Mouse (Mus musculus): ENCODE measurements around the gene Smdt1.
A peak's percentile ranks its signal among the peaks of the same experiment; 100 is the strongest.
"Not testable (repeated sequence)": the region's sequence is repeated elsewhere in the genome, so short reads cannot be mapped to it uniquely, and the experiment has no call there.

Smdt1 gene

DNA sequence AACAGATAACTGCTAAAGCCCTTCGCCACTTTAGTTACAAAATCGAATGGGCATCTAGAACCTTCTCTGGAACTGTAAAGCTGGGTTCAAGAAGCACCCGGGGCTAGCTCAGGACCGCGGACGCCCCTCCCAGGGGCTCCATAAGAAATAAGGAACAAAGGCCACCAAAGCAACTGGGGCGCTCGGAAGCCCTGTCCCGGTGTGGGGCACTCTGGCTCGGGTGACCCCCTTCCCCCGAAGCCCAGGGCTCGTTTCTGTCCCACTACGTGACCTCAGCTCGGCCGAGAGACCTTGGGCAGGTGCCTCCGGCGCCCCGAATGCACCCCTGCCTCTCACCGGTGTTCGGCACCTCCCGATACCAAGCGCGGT, 15.0 kb downstream of the Smdt1 start:
- no peaks in the 10 kb centered on the region for H3K9me3 ChIP-seq (ENCODE audit: low read length)
- TF ChIP-seq CTCF (conservative IDR thresholded peaks at IDR 0.05; ENCODE audit: low read length): no peak
- TF ChIP-seq POU5F1 (IDR thresholded peaks at IDR 0.05; ENCODE audit: borderline replicate concordance, low read length): no peak
- TF ChIP-seq NANOG (IDR thresholded peaks at IDR 0.05; ENCODE audit: borderline replicate concordance, low read length): no peak
- peaks cover 67% of the 10 kb centered on the region for H3K4me1 ChIP-seq (replicated peaks; ENCODE audit: low read depth, low read length)
- H3K27me3 ChIP-seq (ENCODE audit: insufficient read depth, low read length): no peaks in the 10 kb centered on the region
- H3K4me3 ChIP-seq (replicated peaks; ENCODE audit: low read length): peak overlapping the region; percentile 99
- H3K36me3 ChIP-seq (ENCODE audit: insufficient read depth, low read length): peaks cover 43% of the 10 kb centered on the region

DNA sequence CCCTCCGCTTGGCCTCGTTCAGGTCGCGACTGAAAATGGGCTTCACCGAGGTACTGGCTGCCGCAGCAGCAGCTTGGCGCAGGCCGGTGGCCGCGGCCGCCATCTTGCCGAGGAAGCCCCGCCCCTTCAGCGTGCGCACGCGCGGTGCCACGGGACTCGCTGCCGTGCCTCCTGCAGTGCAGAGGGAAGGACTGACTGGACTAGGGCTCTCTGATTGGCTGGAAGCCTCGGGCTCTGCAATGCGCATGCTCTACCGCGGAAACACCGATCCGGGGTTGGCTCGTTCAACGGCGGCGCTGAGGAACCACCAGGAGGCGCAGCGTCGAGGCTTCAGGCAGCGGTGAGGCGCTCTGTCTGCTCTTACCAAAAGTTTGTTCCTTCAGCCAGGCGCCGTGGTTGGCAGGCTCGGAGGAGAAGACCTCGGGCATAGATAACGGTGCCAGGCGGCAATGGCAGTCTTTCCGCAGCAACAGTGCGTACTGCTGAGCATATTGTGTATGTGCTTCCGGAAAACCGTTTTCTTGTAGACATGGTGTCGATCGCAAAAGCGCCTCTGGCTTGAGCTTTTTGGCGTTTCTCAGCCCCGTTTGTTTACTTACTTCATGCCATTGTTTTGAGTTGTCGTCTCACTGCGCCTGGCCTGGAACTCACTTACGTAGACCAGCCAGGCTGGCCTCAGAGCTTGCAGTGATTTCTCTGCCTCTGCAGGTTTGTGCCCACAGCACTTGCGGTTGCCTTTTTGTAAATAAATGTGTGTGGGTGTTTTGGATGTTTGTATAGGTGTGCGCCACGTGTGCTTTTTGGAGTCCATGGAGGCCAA, 15.6 kb downstream of the Smdt1 start, which contains the start of gene Ndufa6:
Gene Ndufa6 (minus strand): TSS at position 197 of the 820 bp plus-strand sequence.
- Histone ChIP-seq H3K4me3 (replicated peaks; ENCODE audit: low read length) (peak within 1 kb of the TSS; percentile 99), H3K4me1 (replicated peaks; ENCODE audit: low read depth, low read length) (peaks cover 64% of the 10 kb centered on the region), H3K27me3 (ENCODE audit: insufficient read depth, low read length) (no peaks in the 10 kb centered on the region), H3K36me3 (ENCODE audit: insufficient read depth, low read length) (peaks cover 37% of the 10 kb centered on the region), H3K9me3 (ENCODE audit: low read length) (no peaks in the 10 kb centered on the region)
- TF ChIP-seq NANOG (IDR thresholded peaks at IDR 0.05; ENCODE audit: borderline replicate concordance, low read length): no peak
- peak; percentile 59 for TF ChIP-seq CTCF (conservative IDR thresholded peaks at IDR 0.05; ENCODE audit: low read length)
- no peak for TF ChIP-seq POU5F1 (IDR thresholded peaks at IDR 0.05; ENCODE audit: borderline replicate concordance, low read length)

DNA sequence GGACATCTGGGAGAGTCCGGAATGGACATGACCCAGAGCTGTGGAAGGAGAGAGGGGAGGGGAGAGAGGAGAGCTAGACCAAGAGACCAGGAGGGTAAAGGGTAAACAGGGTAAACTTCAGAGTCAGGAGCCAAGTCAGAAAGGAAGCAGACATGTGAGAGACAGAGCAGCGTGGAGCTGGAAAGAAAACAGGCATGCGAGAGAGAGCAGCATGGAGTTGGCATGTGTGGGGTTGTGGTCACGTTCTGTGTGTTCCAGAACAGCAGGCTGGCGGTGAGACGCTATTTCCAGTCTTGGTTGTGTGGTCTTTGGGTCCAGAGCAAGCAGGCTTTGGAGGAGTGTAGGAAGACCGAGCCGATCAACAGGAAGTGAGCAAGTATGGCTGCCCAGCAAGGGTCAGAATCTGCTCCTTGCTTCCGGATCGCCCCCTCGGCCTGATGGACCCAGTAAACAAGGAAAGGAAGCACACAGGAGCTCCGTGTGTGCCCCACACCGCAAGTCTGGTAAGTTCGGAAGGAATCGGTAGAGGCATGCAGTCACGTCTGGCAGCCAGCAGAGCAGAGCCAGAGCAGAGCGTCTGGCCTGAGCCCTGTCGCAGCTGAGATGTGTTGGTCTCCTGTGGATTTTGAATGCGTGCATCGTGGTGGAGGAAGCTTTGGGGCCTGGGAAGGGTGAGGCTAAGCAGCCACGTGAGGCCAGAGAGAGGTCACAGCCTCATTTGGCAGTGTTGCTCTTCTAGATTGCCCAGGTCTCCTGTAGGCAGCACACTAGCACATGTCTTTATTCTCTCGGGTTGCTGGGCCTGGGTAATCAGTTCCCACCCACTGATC, 19.9 kb downstream of the Smdt1 start:
- no peaks in the 10 kb centered on the region for H3K9me3 ChIP-seq (ENCODE audit: low read length)
- H3K36me3 ChIP-seq (ENCODE audit: insufficient read depth, low read length): peaks cover 9% of the 10 kb centered on the region
- no peak for TF ChIP-seq NANOG (IDR thresholded peaks at IDR 0.05; ENCODE audit: borderline replicate concordance, low read length)
- no peak for TF ChIP-seq POU5F1 (IDR thresholded peaks at IDR 0.05; ENCODE audit: borderline replicate concordance, low read length)
- TF ChIP-seq CTCF (conservative IDR thresholded peaks at IDR 0.05; ENCODE audit: low read length): no peak
- no peaks in the 10 kb centered on the region for H3K27me3 ChIP-seq (ENCODE audit: insufficient read depth, low read length)
- H3K4me1 ChIP-seq (replicated peaks; ENCODE audit: low read depth, low read length): peaks cover 39% of the 10 kb centered on the region
- peak overlapping the region; percentile 56 for H3K4me3 ChIP-seq (replicated peaks; ENCODE audit: low read length)

DNA sequence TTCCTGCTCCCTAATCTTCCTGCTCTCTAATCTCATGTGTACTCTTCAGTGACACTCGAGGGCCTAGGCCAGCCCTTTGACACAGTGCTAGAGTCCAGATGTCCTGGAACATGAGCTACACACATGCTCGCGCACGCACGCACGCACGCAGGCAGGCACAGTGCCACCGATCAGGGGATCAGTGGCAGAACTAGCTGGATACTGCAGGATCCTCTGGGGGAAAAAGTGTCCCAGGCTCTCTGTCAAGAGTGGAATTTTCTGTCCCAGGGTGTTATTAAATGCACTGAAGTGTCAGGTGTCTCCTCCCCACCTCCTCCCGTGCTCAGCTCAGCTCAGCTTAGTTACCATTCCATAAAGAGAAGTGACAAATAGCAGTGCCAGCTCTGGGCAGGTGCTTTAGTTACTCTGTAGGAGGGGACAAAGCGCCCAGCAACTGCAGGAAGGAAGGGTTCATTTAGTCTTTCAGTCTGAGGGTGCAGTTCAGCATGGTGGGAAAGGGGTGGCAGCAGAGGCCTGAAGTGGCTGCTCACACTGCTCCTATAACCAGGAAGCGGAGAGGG, 22.8 kb downstream of the Smdt1 start:
- H3K9me3 ChIP-seq (ENCODE audit: low read length): no peaks in the 10 kb centered on the region
- H3K4me3 ChIP-seq (replicated peaks; ENCODE audit: low read length): no peak overlapping the region
- peaks cover 31% of the 10 kb centered on the region for H3K4me1 ChIP-seq (replicated peaks; ENCODE audit: low read depth, low read length)
- no peaks in the 10 kb centered on the region for H3K27me3 ChIP-seq (ENCODE audit: insufficient read depth, low read length)
- TF ChIP-seq CTCF (conservative IDR thresholded peaks at IDR 0.05; ENCODE audit: low read length) (peak; percentile 12), NANOG (IDR thresholded peaks at IDR 0.05; ENCODE audit: borderline replicate concordance, low read length) (no peak)
- H3K36me3 ChIP-seq (ENCODE audit: insufficient read depth, low read length): peaks cover 2% of the 10 kb centered on the region

DNA sequence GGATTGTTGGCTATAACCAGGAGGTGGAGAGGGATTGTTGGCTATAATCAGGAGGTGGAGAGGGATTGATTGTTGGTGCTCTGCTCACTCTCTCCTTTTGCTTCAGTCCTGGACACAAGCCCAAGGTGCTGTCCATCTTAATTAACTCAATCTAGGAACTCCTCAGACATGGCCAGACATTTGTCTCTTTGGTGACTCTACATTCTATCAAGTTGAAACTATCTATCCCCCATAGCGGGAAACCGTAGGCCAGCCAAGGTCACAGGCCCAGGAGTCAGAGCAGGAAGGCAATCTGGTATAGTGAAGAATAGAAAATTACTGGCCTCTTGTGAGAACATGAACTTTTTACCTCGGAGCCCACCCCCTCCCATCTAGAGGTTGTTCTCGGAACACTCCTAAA, 23.5 kb downstream of the Smdt1 start:
- Histone ChIP-seq H3K27me3 (ENCODE audit: insufficient read depth, low read length) (no peaks in the 10 kb centered on the region), H3K9me3 (ENCODE audit: low read length) (no peaks in the 10 kb centered on the region), H3K36me3 (ENCODE audit: insufficient read depth, low read length) (no peaks in the 10 kb centered on the region), H3K4me3 (replicated peaks; ENCODE audit: low read length) (no peak overlapping the region), H3K4me1 (replicated peaks; ENCODE audit: low read depth, low read length) (peaks cover 30% of the 10 kb centered on the region)
- TF ChIP-seq NANOG (IDR thresholded peaks at IDR 0.05; ENCODE audit: borderline replicate concordance, low read length) (no peak), POU5F1 (IDR thresholded peaks at IDR 0.05; ENCODE audit: borderline replicate concordance, low read length) (no peak), CTCF (conservative IDR thresholded peaks at IDR 0.05; ENCODE audit: low read length) (no peak)

DNA sequence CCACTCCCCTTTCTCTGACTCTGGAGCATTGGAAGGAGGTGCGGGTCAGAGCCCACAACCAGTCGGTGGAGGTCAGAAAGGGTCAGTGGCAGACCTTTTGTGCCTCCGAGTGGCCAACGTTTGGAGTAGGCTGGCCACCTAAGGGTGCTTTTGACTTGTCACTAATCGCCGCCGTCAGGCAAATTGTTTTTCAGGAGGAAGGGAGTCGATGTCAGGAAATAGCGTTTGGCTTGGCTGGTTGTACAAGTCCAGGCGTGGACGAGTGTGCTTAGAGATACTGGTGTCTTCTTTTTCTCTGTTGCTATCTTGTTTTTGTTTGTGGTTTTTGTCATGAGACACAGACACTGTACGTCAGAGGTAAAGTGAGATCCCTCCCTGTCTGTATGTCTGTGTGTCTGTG, 25.0 kb downstream of the Smdt1 start:
- H3K27me3 ChIP-seq (ENCODE audit: insufficient read depth, low read length); H3K4me3 ChIP-seq (replicated peaks; ENCODE audit: low read length); H3K9me3 ChIP-seq (ENCODE audit: low read length); H3K36me3 ChIP-seq (ENCODE audit: insufficient read depth, low read length): not testable (repeated sequence)
- peaks cover 15% of the 10 kb centered on the region for H3K4me1 ChIP-seq (replicated peaks; ENCODE audit: low read depth, low read length)

DNA sequence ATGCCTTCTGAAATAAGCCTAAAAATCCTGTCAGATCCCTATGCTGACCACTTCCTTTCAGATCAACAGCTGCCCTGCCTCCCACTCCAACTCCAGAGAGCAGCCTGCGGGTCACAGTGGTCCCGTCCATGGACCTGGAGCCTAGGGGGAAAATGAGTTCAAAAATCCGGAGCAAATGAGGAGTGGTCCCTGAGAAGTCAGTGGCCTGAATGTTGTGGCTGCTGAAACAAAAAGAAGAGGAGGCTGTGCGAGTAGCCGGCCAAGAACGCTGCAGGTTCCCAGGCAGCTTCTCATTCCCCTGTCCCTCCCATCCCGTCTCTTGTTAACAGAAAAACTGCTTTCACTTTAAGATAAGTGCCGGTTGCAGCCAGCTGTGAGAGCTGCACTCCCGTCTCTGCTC, 25.8 kb downstream of the Smdt1 start:
- H3K4me3 ChIP-seq (replicated peaks; ENCODE audit: low read length); H3K27me3 ChIP-seq (ENCODE audit: insufficient read depth, low read length); H3K36me3 ChIP-seq (ENCODE audit: insufficient read depth, low read length); H3K9me3 ChIP-seq (ENCODE audit: low read length): not testable (repeated sequence)
- peaks cover 14% of the 10 kb centered on the region for H3K4me1 ChIP-seq (replicated peaks; ENCODE audit: low read depth, low read length)

DNA sequence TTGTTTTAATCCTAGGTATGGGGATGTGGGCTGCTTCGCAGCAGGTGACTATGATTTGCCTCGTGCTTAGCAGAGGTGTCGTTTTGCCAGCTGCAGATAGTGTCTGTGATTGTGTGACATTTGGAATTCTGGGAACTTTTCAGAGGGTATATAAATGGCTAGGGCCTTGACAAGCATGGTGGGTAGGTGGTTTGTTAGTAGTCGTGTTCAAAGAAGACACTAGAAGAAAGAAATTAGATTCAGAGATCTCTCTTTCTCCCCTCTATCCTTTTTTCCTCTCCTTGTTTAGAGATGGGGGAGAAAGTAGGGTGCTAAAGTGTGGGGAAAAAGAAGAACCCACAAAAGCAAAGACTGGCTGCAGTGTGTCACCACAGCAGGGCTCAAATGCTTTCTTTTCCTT, 29.4 kb downstream of the Smdt1 start:
- no peaks in the 10 kb centered on the region for H3K36me3 ChIP-seq (ENCODE audit: insufficient read depth, low read length)

More for the DNA sequence above, 29.4 kb downstream of the Smdt1 start:
- Histone ChIP-seq H3K4me1 (replicated peaks; ENCODE audit: low read depth, low read length) (no peaks in the 10 kb centered on the region), H3K27me3 (ENCODE audit: insufficient read depth, low read length) (0 out of 2 replicates have a peak, but pooled peaks cover 3% of the 10 kb centered on the region), H3K9me3 (ENCODE audit: low read length) (no peaks in the 10 kb centered on the region), H3K4me3 (replicated peaks; ENCODE audit: low read length) (no peak overlapping the region)
- TF ChIP-seq POU5F1 (IDR thresholded peaks at IDR 0.05; ENCODE audit: borderline replicate concordance, low read length) (no peak), CTCF (conservative IDR thresholded peaks at IDR 0.05; ENCODE audit: low read length) (no peak), NANOG (IDR thresholded peaks at IDR 0.05; ENCODE audit: borderline replicate concordance, low read length) (no peak)

Data from E14TG2a.4 (cell line).